Mouse (Mus musculus): ENCODE results near the gene Acsbg2. TPM values are rescaled to one million over a fixed set of nuclear protein-coding genes. Genes with fewer than 3 reads are reported as not detected.

Gene Acsbg2
- total and polyA plus RNA-seq, 2 experiments: not detected

DNA sequence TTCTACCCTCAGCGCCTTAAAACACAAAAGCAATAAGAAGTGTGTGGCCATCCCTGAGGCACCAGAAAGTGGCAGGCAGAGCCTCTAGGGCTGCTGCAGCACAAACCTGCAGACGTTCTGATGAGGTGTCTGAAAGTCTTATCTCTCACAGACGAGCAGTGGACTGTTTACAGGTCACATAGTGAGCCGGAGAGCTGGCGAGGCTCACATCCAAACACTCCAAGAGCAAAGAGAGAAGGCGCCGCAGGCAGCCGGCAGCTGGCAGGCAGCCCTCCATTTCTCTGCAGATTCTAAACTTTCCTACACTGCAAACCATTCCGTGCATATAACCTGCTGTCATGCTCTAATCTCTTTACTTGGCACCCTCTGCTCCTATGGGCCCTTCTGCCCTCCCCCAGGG is 33.6 kb upstream of the Acsbg2 start:
- Histone ChIP-seq H3K36me3 (ENCODE audit: control insufficient read depth, insufficient read depth, low read length) (no peaks in the 10 kb centered on the region; the same call in 1 of the 2 replicates), H3K9ac (ENCODE audit: low read depth, low read length) (no peak overlapping the region), H3K27ac (replicated peaks; ENCODE audit: insufficient read depth, low read depth, low read length) (no peak overlapping the region), H3K4me3 (ENCODE audit: insufficient read depth, low read depth, low read length) (no peak overlapping the region), H3K4me1 (ENCODE audit: control insufficient read depth, insufficient read depth, low read length) (no peaks in the 10 kb centered on the region), H3K27me3 (ENCODE audit: control insufficient read depth, insufficient read depth, low read length) (no peaks in the 10 kb centered on the region), H3K79me2 (ENCODE audit: control insufficient read depth, insufficient read depth, low read length) (no peaks in the 10 kb centered on the region)
- peak; percentile 28 for DNase-seq (ENCODE audit: extremely low read depth, low read depth, low spot score)
- TF ChIP-seq POLR2A (IDR thresholded peaks at IDR 0.05; ENCODE audit: extremely low read depth, insufficient read depth, low read length): no peak
- TF ChIP-seq CTCF (IDR thresholded peaks at IDR 0.05; ENCODE audit: low read depth, low read length): no peak
- 32% methylated on average over 9 of the region's 9 CpGs for WGBS

DNA sequence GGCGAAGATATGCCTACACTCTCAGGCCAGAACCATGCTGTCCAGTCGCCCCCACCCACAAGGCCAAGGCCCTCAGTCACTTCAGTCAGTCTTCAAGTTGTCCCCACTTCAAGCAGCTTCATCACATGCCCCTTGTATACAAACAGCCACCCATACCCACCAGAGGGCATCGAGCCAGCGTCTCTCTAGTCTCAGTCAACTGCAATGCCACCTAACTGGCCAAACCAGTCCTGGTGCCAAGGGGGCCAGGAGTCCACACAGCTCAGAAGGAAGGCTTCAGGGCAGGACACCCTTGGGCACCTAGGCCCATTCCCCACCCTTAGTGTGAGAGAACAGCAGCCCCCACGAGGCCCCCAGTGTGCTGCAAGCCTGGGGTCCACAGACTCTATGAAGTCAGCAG is 32.8 kb upstream of the Acsbg2 start:
- Histone ChIP-seq H3K4me3 (ENCODE audit: insufficient read depth, low read depth, low read length) (no peak overlapping the region), H3K27ac (replicated peaks; ENCODE audit: insufficient read depth, low read depth, low read length) (no peak overlapping the region)
- WGBS: 85% methylated on average over 5 of the region's 5 CpGs

GRCm38 (mm10) chr17:56906166-56906565 is 31.9 kb upstream of the Acsbg2 start:
- no peak for DNase-seq (ENCODE audit: extremely low read depth, low read depth, low spot score)
- Histone ChIP-seq H3K4me1 (ENCODE audit: control insufficient read depth, insufficient read depth, low read length) (no peaks in the 10 kb centered on the region), H3K9ac (ENCODE audit: low read depth, low read length) (no peak overlapping the region), H3K27ac (replicated peaks; ENCODE audit: insufficient read depth, low read depth, low read length) (no peak overlapping the region), H3K36me3 (ENCODE audit: control insufficient read depth, insufficient read depth, low read length) (no peaks in the 10 kb centered on the region; the same call in 1 of the 2 replicates), H3K27me3 (ENCODE audit: control insufficient read depth, insufficient read depth, low read length) (no peaks in the 10 kb centered on the region), H3K4me3 (ENCODE audit: insufficient read depth, low read depth, low read length) (no peak overlapping the region), H3K79me2 (ENCODE audit: control insufficient read depth, insufficient read depth, low read length) (no peaks in the 10 kb centered on the region)
- TF ChIP-seq POLR2A (IDR thresholded peaks at IDR 0.05; ENCODE audit: extremely low read depth, insufficient read depth, low read length) (no peak), CTCF (IDR thresholded peaks at IDR 0.05; ENCODE audit: low read depth, low read length) (no peak)
- 79% methylated on average over 3 of the region's 3 CpGs for WGBS

More for the DNA sequence above, 32.8 kb upstream of the Acsbg2 start:
- H3K27me3 ChIP-seq (ENCODE audit: control insufficient read depth, insufficient read depth, low read length): no peaks in the 10 kb centered on the region
- H3K79me2 ChIP-seq (ENCODE audit: control insufficient read depth, insufficient read depth, low read length): no peaks in the 10 kb centered on the region
- TF ChIP-seq CTCF (IDR thresholded peaks at IDR 0.05; ENCODE audit: low read depth, low read length): no peak
- no peak for TF ChIP-seq POLR2A (IDR thresholded peaks at IDR 0.05; ENCODE audit: extremely low read depth, insufficient read depth, low read length)
- H3K9ac ChIP-seq (ENCODE audit: low read depth, low read length): no peak overlapping the region
- no peaks in the 10 kb centered on the region; the same call in 1 of the 2 replicates for H3K36me3 ChIP-seq (ENCODE audit: control insufficient read depth, insufficient read depth, low read length)
- H3K4me1 ChIP-seq (ENCODE audit: control insufficient read depth, insufficient read depth, low read length): no peaks in the 10 kb centered on the region
- DNase-seq (ENCODE audit: extremely low read depth, low read depth, low spot score): no peak

GRCm38 (mm10) chr17:56902698-56903097 is 28.5 kb upstream of the Acsbg2 start:
- TF ChIP-seq CTCF (IDR thresholded peaks at IDR 0.05; ENCODE audit: low read depth, low read length) (no peak), POLR2A (IDR thresholded peaks at IDR 0.05; ENCODE audit: extremely low read depth, insufficient read depth, low read length) (no peak)
- Histone ChIP-seq H3K79me2 (ENCODE audit: control insufficient read depth, insufficient read depth, low read length) (no peaks in the 10 kb centered on the region), H3K27me3 (ENCODE audit: control insufficient read depth, insufficient read depth, low read length) (no peaks in the 10 kb centered on the region), H3K36me3 (ENCODE audit: control insufficient read depth, insufficient read depth, low read length) (no peaks in the 10 kb centered on the region; the same call in 1 of the 2 replicates), H3K4me1 (ENCODE audit: control insufficient read depth, insufficient read depth, low read length) (no peaks in the 10 kb centered on the region), H3K4me3 (ENCODE audit: insufficient read depth, low read depth, low read length) (no peak overlapping the region), H3K27ac (replicated peaks; ENCODE audit: insufficient read depth, low read depth, low read length) (no peak overlapping the region), H3K9ac (ENCODE audit: low read depth, low read length) (no peak overlapping the region)
- no peak for DNase-seq (ENCODE audit: extremely low read depth, low read depth, low spot score)
- WGBS: 91% methylated on average over 5 of the region's 5 CpGs

GRCm38 (mm10) chr17:56897630-56898195 is 23.5 kb upstream of the Acsbg2 start:
- no peaks in the 10 kb centered on the region for H3K4me1 ChIP-seq (ENCODE audit: control insufficient read depth, insufficient read depth, low read length)
- H3K4me3 ChIP-seq (ENCODE audit: insufficient read depth, low read depth, low read length): no peak overlapping the region
- DNase-seq (ENCODE audit: extremely low read depth, low read depth, low spot score): peak; percentile 64
- H3K27ac ChIP-seq (replicated peaks; ENCODE audit: insufficient read depth, low read depth, low read length): no peak overlapping the region
- H3K9ac ChIP-seq (ENCODE audit: low read depth, low read length): no peak overlapping the region
- H3K27me3 ChIP-seq (ENCODE audit: control insufficient read depth, insufficient read depth, low read length): no peaks in the 10 kb centered on the region
- H3K79me2 ChIP-seq (ENCODE audit: control insufficient read depth, insufficient read depth, low read length): no peaks in the 10 kb centered on the region
- TF ChIP-seq POLR2A (IDR thresholded peaks at IDR 0.05; ENCODE audit: extremely low read depth, insufficient read depth, low read length) (no peak), CTCF (IDR thresholded peaks at IDR 0.05; ENCODE audit: low read depth, low read length) (peak; percentile 97)
- WGBS: 73% methylated on average over 7 of the region's 7 CpGs
- H3K36me3 ChIP-seq (ENCODE audit: control insufficient read depth, insufficient read depth, low read length): no peaks in the 10 kb centered on the region

- no peak overlapping the region for H3K27ac ChIP-seq (replicated peaks; ENCODE audit: insufficient read depth, low read depth, low read length)
- H3K27me3 ChIP-seq (ENCODE audit: control insufficient read depth, insufficient read depth, low read length): no peaks in the 10 kb centered on the region
- peaks cover 1% of the 10 kb centered on the region; the same call in 1 of the 2 replicates for H3K36me3 ChIP-seq (ENCODE audit: control insufficient read depth, insufficient read depth, low read length)
- no peak overlapping the region for H3K4me3 ChIP-seq (ENCODE audit: insufficient read depth, low read depth, low read length)
- H3K9ac ChIP-seq (ENCODE audit: low read depth, low read length): no peak overlapping the region
- TF ChIP-seq CTCF (IDR thresholded peaks at IDR 0.05; ENCODE audit: low read depth, low read length) (no peak), POLR2A (IDR thresholded peaks at IDR 0.05; ENCODE audit: extremely low read depth, insufficient read depth, low read length) (no peak)
- no peak for DNase-seq (ENCODE audit: extremely low read depth, low read depth, low spot score)
- H3K79me2 ChIP-seq (ENCODE audit: control insufficient read depth, insufficient read depth, low read length): no peaks in the 10 kb centered on the region
- no peaks in the 10 kb centered on the region for H3K4me1 ChIP-seq (ENCODE audit: control insufficient read depth, insufficient read depth, low read length)
- 96% methylated on average over 6 of the region's 6 CpGs for WGBS
Measured at GRCm38 (mm10) chr17:56896513-56897129, 22.4 kb upstream of the Acsbg2 start.

All from liver, adult 2 months (tissue).